12 mouse cellular contexts compared by ENCODE assay signal in genomic region chr7:110818206-110818605, GRCm38 (mm10). TPM values are rescaled to one million over a fixed set of nuclear protein-coding genes. Genes with fewer than 3 reads are reported as not detected.
DNase-seq lines count a peak whose midpoint lies in the region; ATAC-seq lines count a peak whose summit lies in the region.
"Had no signal": no experiment of that assay in that cellular context is flagged by ENCODE, and none has a peak within 500 bp of the region (broad histone marks: within the 10 kb centered on the region; RNA-seq: fewer than 3 reads in every experiment).

No protein-coding gene starts in this region.

- peaks cover 4% of the 10 kb centered on the region for H3K36me3 ChIP-seq in lung, embryonic 16.5 days (ENCODE audit: control insufficient read depth, insufficient read depth, low read length)

- DNase-seq in cerebellum, postnatal 25 days = peak; percentile 25 to 52
- no peak for DNase-seq in cerebellum, adult 9-10 months
- no peak for DNase-seq in lung, postnatal 25 days (ENCODE audit: low spot score)
- DNase-seq in kidney, postnatal 25 days = peak; percentile 49 to 77
- no peak for DNase-seq in frontal cortex, adult 2 months (ENCODE audit: extremely low spot score in 1 of 2, low spot score in 1 of 2)
- DNase-seq in urinary bladder, postnatal 25 days (ENCODE audit: low spot score) = no peak
- DNase-seq: layer of hippocampus, postnatal 36 days; right cerebral cortex, postnatal 25 days had no signal

- WGBS in lung, embryonic 16.5 days = 45% methylated on average over 6 of the region's 6 CpGs

- 0 out of 2 replicates have a peak overlapping the region, but pooled peaks have one; percentile 4 for H3K9ac ChIP-seq in lung, embryonic 16.5 days (ENCODE audit: low read length)
- H3K9ac ChIP-seq: hindbrain, embryonic 12.5 days had no signal

- H3K4me1 ChIP-seq in lung, embryonic 16.5 days (replicated peaks; ENCODE audit: control insufficient read depth, insufficient read depth, low read length) = peaks cover 14% of the 10 kb centered on the region
- H3K4me1 ChIP-seq: hindbrain, embryonic 12.5 days had no signal

- no peaks in the 10 kb centered on the region for H3K27me3 ChIP-seq in lung, embryonic 16.5 days (ENCODE audit: control insufficient read depth, insufficient read depth, low read depth, low read length)
- H3K27me3 ChIP-seq: hindbrain, embryonic 12.5 days had no signal

- H3K4me2 ChIP-seq in lung, embryonic 16.5 days (ENCODE audit: low read depth, low read length) = no peak overlapping the region
- H3K4me2 ChIP-seq: hindbrain, embryonic 12.5 days had no signal

- no peak overlapping the region for H3K4me3 ChIP-seq in lung, embryonic 16.5 days (ENCODE audit: low read length)
- H3K4me3 ChIP-seq: hindbrain, embryonic 12.5 days had no signal

- H3K9me3 ChIP-seq in lung, embryonic 16.5 days (ENCODE audit: control insufficient read depth, low read length) = no peaks in the 10 kb centered on the region
- H3K9me3 ChIP-seq: hindbrain, embryonic 12.5 days had no signal

- ATAC-seq in lung, embryonic 16.5 days (ENCODE audit: low read depth) = no peak
- peak; percentile 47; the same call in 1 of the 2 replicates for ATAC-seq in megakaryocyte-erythroid progenitor cell, adult 5-6 weeks (replicated peaks; ENCODE audit: low FRiP score, low TSS enrichment, poor library complexity, severe bottlenecking)

- H3K27ac ChIP-seq in lung, embryonic 16.5 days (ENCODE audit: low read length) = no peak overlapping the region
- H3K27ac ChIP-seq: hindbrain, embryonic 12.5 days had no signal

RNA-seq across cellular contexts. Expression of gene Rnf141, which starts 26.1 kb away (rescaled TPM):
- 37.5 and 37.7 TPM in 2 replicates for polyA plus RNA-seq in lung, embryonic 16.5 days (2015; fragmentation: Nextera tagmentation; extraction: Ambion mirVana)
- total RNA-seq in megakaryocyte-erythroid progenitor cell, adult 5-6 weeks (2014; fragmentation: Nextera tagmentation) = 42.5 and 67.4 TPM in 2 replicates
- 37.1 and 54.9 TPM in 2 replicates for total RNA-seq in megakaryocyte-erythroid progenitor cell, adult 5-6 weeks (2017)
- polyA plus RNA-seq in frontal cortex, adult 2 months (2012; rRNA removed) = 67.0 and 75.5 TPM in 2 replicates

RNA-seq across cellular contexts. Expression of gene Lyve1, which starts 44.8 kb away (rescaled TPM):
- polyA plus RNA-seq in lung, embryonic 16.5 days (2015; fragmentation: Nextera tagmentation; extraction: Ambion mirVana) = 67.3 and 72.5 TPM in 2 replicates
- not detected in 2 replicates for total RNA-seq in megakaryocyte-erythroid progenitor cell, adult 5-6 weeks (2014; fragmentation: Nextera tagmentation)
- not detected in 2 replicates for total RNA-seq in megakaryocyte-erythroid progenitor cell, adult 5-6 weeks (2017)
- 0.38 and 1.1 TPM in 2 replicates for polyA plus RNA-seq in frontal cortex, adult 2 months (2012; rRNA removed)
- polyA plus RNA-seq: C2C12 had no signal

RNA-seq across cellular contexts. Expression of gene Ampd3, which starts 50.2 kb away (rescaled TPM):
- polyA plus RNA-seq in lung, embryonic 16.5 days (2015; fragmentation: Nextera tagmentation; extraction: Ambion mirVana) = 2.7 and 3.0 TPM in 2 replicates
- total RNA-seq in megakaryocyte-erythroid progenitor cell, adult 5-6 weeks (2014; fragmentation: Nextera tagmentation) = 66.1 and 83.1 TPM in 2 replicates
- total RNA-seq in megakaryocyte-erythroid progenitor cell, adult 5-6 weeks (2017) = 30.8 and 52.2 TPM in 2 replicates
- polyA plus RNA-seq in frontal cortex, adult 2 months (2012; rRNA removed) = 24.9 and 29.1 TPM in 2 replicates

Comparison
In these comparisons a context has a peak if more than half of its experiments do, and no peak if none do; other contexts are left out.
1. DNase-seq: peak in cerebellum, postnatal 25 days (2 of 2) and kidney, postnatal 25 days (2 of 2); none in cerebellum, adult 9-10 months (single experiment), lung, postnatal 25 days (single experiment), frontal cortex, adult 2 months (0 of 2) and urinary bladder, postnatal 25 days (single experiment).
2. RNA of gene Lyve1, which starts 44.8 kb away (polyA plus RNA-seq): 67.3 to 72.5 TPM in lung, embryonic 16.5 days; 0.38 to 1.1 TPM in frontal cortex, adult 2 months; every median in the first group is over 10 times any median in the second.